ENCODE assay signal across 8 mouse cellular contexts in the genomic region with DNA sequence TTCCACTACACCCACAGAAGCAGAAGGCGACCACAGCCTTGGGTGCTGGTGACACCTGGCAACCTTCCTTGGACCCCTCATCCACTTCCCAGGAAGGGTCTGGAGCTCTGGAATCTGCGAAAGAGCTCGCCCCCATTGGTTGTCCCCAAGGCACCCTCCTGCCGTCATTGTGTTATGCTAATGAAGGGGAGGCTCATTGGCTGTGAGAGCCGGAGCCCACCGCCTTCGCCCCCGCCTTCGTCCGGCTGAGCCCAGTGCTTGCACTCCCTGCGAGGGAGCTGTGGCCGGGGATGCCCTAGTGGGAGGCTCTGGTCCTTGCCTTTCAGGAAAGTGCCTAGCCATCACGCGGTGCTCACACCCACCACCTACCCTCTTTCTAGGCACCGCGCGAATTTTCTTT. TPM values are rescaled to one million over a fixed set of nuclear protein-coding genes. Genes with fewer than 3 reads are reported as not detected.
A peak's percentile ranks its signal among the peaks of the same experiment; 100 is the strongest.
DNase-seq lines count a peak whose midpoint lies in the region; ATAC-seq and TF ChIP-seq lines count a peak whose summit lies in the region.

No protein-coding gene starts in this region.

- TF ChIP-seq CTCF in olfactory bulb, adult 2 months (IDR thresholded peaks at IDR 0.05; ENCODE audit: insufficient read depth, low read depth, low read length): no peak

- 1% methylated on average over 17 of the region's 17 CpGs for WGBS in forebrain, embryonic 14.5 days
- under 1% methylated on average over 17 of the region's 17 CpGs for WGBS in heart, embryonic 16.5 days
- WGBS in liver, embryonic 12.5 days (ENCODE audit: insufficient replicate concordance): 1% methylated on average over 17 of the region's 17 CpGs
- WGBS in olfactory bulb, adult 2 months: under 1% methylated on average over 17 of the region's 17 CpGs

- ATAC-seq in cerebellum, adult (ENCODE audit: insufficient number of reproducible peaks, low FRiP score, low TSS enrichment): no peak
- peak; percentile 99 for ATAC-seq in forebrain, embryonic 14.5 days
- peak; percentile 94 for ATAC-seq in heart, embryonic 16.5 days (replicated peaks; ENCODE audit: extremely low read depth, insufficient read depth, low FRiP score)
- ATAC-seq in liver, embryonic 12.5 days: peak; percentile 72

- peak overlapping the region; percentile 83 for H3K4me2 ChIP-seq in forebrain, embryonic 14.5 days (ENCODE audit: low read length)
- peak overlapping the region; percentile 92 for H3K4me2 ChIP-seq in heart, embryonic 16.5 days (ENCODE audit: low read depth, low read length)
- H3K4me2 ChIP-seq in liver, embryonic 12.5 days: peak overlapping the region; percentile 64

- no peak overlapping the region for H3K27ac ChIP-seq in forebrain, embryonic 14.5 days (ENCODE audit: low read depth, low read length)
- no peak overlapping the region for H3K27ac ChIP-seq in heart, embryonic 16.5 days (ENCODE audit: low read length)
- no peak overlapping the region for H3K27ac ChIP-seq in liver, embryonic 12.5 days
- H3K27ac ChIP-seq in olfactory bulb, adult 2 months (ENCODE audit: insufficient read depth, low read depth, low read length): no peak overlapping the region

- no peaks in the 10 kb centered on the region for H3K36me3 ChIP-seq in forebrain, embryonic 14.5 days (ENCODE audit: control insufficient read depth, insufficient read depth, low read length)
- no peaks in the 10 kb centered on the region for H3K36me3 ChIP-seq in heart, embryonic 16.5 days (ENCODE audit: control insufficient read depth, insufficient read depth)
- no peaks in the 10 kb centered on the region for H3K36me3 ChIP-seq in liver, embryonic 12.5 days

- peak overlapping the region; percentile 68 for H3K9ac ChIP-seq in forebrain, embryonic 14.5 days (ENCODE audit: low read length)
- H3K9ac ChIP-seq in heart, embryonic 16.5 days (ENCODE audit: low read length): no peak overlapping the region; the same call in 1 of the 2 replicates
- H3K9ac ChIP-seq in liver, embryonic 12.5 days: no peak overlapping the region

- no peak for TF ChIP-seq POLR2A in olfactory bulb, adult 2 months (IDR thresholded peaks at IDR 0.05; ENCODE audit: insufficient read depth, low read depth, low read length)

- H3K4me3 ChIP-seq in forebrain, embryonic 14.5 days (ENCODE audit: low read depth, low read length): peak overlapping the region; percentile 52
- H3K4me3 ChIP-seq in heart, embryonic 16.5 days (ENCODE audit: low read length): peak overlapping the region; percentile 58
- H3K4me3 ChIP-seq in liver, embryonic 12.5 days: peak overlapping the region; percentile 43
- peak overlapping the region; percentile 53 for H3K4me3 ChIP-seq in olfactory bulb, adult 2 months (ENCODE audit: insufficient read depth, low read depth, low read length)

- H3K9me3 ChIP-seq in forebrain, embryonic 14.5 days (replicated peaks; ENCODE audit: control insufficient read depth, low read length): no peaks in the 10 kb centered on the region
- no peaks in the 10 kb centered on the region for H3K9me3 ChIP-seq in heart, embryonic 16.5 days (replicated peaks; ENCODE audit: control insufficient read depth, low read length)
- no peaks in the 10 kb centered on the region for H3K9me3 ChIP-seq in liver, embryonic 12.5 days (replicated peaks)

- peak; percentile 82 to 86 for DNase-seq in cerebellum, postnatal 10 days
- DNase-seq in forebrain, embryonic 14.5 days (ENCODE audit: low spot score): peak; percentile 88
- peak; percentile 70 for DNase-seq in kidney, postnatal 14 days
- no peak for DNase-seq in thymus, postnatal 14 days

- no peaks in the 10 kb centered on the region for H3K27me3 ChIP-seq in forebrain, embryonic 14.5 days (replicated peaks; ENCODE audit: control insufficient read depth, insufficient read depth, low read length)
- no peaks in the 10 kb centered on the region for H3K27me3 ChIP-seq in heart, embryonic 16.5 days (ENCODE audit: control insufficient read depth, insufficient read depth, low read length)
- peaks cover 8% of the 10 kb centered on the region; the same call in 1 of the 2 replicates for H3K27me3 ChIP-seq in liver, embryonic 12.5 days (replicated peaks)

- peaks cover 6% of the 10 kb centered on the region; the same call in 1 of the 2 replicates for H3K4me1 ChIP-seq in forebrain, embryonic 14.5 days (ENCODE audit: control insufficient read depth, insufficient read depth, low read length)
- peaks cover 5% of the 10 kb centered on the region for H3K4me1 ChIP-seq in heart, embryonic 16.5 days (ENCODE audit: control insufficient read depth, insufficient read depth, low read length)
- peaks cover 4% of the 10 kb centered on the region; the same call in 1 of the 2 replicates for H3K4me1 ChIP-seq in liver, embryonic 12.5 days
- peaks cover 9% of the 10 kb centered on the region for H3K4me1 ChIP-seq in olfactory bulb, adult 2 months (ENCODE audit: control insufficient read depth, insufficient read depth, low read length)

RNA-seq across cellular contexts. Expression of a gene that starts 0.5 kb away (rescaled TPM):
- polyA plus RNA-seq in forebrain, embryonic 14.5 days (2014; fragmentation: Nextera tagmentation; extraction: Ambion mirVana): 1.9 and 2.7 TPM in 2 replicates
- polyA plus RNA-seq in heart, embryonic 16.5 days (2015; fragmentation: Nextera tagmentation; extraction: Ambion mirVana): 0.64 and 0.81 TPM in 2 replicates
- polyA plus RNA-seq in liver, embryonic 12.5 days (2016; fragmentation: Nextera tagmentation; extraction: Ambion mirVana): 0.15 and 0.23 TPM in 2 replicates
- not detected in 2 replicates for polyA plus RNA-seq in olfactory bulb, adult 2 months (2012; ENCODE audit: insufficient read depth, insufficient read length, low replicate concordance, missing spikeins)
